Mouse (Mus musculus) NIH3T3 (cell line): Measurements from ENCODE around the gene Gm5431.
A peak's percentile ranks its signal among the peaks of the same experiment; 100 is the strongest.
"Not testable (repeated sequence)": the region's sequence is repeated elsewhere in the genome, so short reads cannot be mapped to it uniquely, and the experiment has no call there.

Experiments
- DNase-seq: peaks from one replicate; pipeline ENCODE4 v3.0.0-alpha.2; 2012; ENCODE audit warnings: low read depth

Gm5431 gene

DNA sequence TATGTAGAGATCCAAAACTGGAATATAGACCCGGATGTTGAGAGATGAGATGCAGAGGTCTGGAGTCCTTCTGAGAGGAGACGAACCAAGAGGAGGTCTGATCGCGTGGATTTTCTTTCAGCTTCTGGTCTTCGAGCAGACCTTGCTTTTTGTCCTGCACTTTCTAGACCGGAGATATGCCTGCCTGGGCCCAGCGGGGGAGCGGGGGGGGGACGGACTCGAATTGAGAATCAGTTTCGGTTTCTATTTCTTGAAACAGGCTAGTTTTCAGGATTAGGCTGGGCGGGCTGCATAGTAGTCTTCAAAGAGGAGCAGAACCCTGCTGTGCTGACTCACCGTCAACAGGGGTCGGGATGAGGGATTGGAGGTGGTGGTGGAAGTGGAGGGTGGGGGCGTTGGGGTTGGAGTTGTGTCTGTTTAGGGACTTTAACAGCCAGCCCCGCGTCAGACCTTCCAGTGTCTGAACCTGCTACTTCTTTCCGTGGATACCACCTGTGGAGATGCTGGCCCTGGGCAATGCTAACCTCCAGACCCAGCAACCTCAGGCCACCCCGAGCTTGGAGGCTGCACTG, 30.7 kb downstream of the Gm5431 start, which contains the start of gene Irgm1:
TSS of gene Irgm1 (minus strand) at position 483 of the 572 bp plus-strand sequence.
- peak; percentile 89 for DNase-seq

DNA sequence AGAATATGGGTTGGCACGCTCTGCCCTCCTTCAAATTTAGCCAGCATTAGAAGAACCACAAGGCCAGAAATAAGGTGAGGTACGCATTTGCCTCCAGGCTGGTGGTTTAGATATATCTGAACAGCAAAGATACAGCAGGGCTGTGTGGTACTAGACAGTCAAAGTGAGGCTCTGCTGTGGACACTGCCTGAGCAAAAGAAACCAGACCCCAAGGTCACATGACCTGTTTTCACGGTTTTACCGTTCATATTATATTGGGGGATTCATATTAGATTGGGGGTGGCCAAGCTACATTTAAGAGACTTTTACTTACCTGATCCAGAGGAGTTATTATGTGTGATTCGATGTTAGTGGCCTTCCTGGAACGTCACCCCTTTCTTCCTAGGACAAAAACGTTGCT, 31.2 kb downstream of the Gm5431 start:
- DNase-seq = peak; percentile 50

DNA sequence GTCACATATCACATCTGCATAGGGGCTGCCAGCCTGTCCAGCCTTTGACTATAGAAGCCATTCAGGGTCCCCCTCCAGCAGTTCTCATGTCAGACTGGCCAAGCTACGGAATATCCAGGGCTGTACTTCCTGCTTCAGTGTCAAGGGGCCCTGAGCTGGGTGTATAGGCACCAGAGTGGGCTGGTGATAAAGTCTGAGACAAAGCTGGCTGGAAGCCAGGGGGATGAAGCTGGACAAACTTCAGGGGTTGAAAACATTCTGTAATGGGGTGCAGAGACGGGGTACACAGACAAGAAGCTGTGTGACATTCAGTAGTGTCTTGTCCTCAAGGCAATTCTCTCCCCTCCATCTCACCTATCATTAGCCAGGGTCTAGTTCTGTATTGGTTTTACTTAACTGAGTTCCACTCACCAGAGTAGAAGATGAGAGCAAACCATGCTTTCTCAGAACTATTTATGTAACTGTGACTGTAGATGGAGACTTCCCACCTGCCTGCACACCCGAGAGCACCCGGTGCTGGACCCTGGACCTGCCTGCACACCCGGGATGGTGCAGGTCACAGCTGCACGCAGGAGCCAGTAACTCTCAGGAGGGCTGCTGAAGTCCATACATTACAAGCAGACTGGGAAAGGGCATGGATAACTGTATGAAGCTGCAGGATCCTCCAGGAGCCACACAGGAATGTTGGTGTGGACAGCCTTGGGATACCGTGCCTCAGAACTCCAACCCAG, 32.5 kb downstream of the Gm5431 start:
- DNase-seq = peak; percentile 29

DNA sequence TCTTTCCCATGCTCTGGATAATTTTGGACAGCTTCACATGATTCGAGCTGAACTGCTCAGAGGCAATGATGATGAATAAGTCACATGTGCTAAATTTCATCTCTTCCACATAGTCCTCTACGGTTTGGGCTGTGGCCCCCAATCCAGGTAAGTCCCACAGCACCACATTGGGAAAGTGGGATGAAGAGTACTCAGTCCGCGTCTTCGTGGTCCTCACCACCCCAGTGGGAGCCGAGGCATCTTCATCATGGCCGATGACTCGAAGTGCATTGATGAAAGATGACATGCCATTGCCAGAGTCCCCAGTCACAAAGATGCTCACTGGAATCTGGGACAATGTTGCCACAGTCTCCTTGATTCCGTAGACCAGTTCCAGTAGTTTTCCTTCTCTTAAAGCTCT, 35.5 kb downstream of the Gm5431 start:
- DNase-seq = no peak

DNA sequence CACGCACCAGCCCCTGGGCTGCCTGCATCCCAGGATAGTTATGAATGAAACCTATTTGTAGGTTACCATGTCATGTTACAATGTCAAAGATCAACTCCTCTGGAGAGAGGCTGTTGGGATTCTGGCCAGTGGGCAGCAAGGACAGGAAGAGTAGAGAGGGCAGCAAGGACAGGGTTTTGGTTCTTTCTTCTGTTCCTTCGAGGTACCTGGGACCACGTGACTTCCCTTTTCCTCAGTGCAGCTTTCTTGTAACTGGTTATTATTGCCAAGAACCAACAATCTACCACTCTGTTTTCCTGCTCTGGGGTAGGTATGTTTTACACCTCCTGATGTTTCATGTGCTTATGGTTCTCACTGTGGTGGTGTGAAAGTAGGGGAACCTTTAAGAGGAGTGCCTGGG, 38.2 kb downstream of the Gm5431 start:
- no peak for DNase-seq

DNA sequence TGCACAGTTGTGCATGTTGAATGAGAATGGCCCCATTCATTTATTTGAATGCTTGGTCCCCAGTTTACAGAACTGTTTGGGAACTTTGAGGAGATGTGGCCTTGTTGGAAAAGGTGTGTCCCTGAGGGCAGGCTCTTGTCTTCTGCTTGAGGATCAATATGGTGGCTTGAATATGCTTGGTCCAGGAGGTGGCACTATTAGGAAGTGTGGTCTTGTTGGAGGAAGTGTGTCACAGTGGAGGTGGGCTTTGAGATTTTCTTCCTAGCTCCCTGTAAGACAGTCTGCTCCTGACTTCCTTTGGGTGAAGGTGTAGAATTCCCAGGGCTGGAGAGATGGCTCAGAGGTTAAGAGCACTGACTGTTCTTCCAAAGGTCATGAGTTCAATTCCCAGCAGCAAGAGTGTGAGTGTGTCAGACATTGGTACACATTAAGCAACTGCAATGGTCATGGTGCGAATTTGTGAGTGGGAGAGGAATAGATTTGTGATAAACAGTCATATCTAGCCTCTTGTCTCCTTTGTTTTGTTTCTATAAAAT, 39.2 kb downstream of the Gm5431 start:
- no peak for DNase-seq

DNA sequence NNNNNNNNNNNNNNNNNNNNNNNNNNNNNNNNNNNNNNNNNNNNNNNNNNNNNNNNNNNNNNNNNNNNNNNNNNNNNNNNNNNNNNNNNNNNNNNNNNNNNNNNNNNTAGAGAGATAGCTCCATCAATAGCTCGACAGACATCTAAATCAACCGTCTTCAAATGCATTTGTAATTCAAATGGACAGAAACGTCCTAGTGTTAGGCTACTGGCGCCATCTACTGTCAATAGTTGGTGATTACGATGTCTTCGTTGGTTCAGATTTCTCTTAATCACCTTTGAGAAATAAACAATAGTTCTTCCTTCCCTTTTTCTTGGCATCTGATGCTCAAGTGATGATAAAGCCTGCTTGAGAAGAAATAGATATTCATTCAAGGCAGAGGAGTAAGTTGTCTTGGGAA, 43.0 kb downstream of the Gm5431 start:
- DNase-seq = peak; percentile 86

DNA sequence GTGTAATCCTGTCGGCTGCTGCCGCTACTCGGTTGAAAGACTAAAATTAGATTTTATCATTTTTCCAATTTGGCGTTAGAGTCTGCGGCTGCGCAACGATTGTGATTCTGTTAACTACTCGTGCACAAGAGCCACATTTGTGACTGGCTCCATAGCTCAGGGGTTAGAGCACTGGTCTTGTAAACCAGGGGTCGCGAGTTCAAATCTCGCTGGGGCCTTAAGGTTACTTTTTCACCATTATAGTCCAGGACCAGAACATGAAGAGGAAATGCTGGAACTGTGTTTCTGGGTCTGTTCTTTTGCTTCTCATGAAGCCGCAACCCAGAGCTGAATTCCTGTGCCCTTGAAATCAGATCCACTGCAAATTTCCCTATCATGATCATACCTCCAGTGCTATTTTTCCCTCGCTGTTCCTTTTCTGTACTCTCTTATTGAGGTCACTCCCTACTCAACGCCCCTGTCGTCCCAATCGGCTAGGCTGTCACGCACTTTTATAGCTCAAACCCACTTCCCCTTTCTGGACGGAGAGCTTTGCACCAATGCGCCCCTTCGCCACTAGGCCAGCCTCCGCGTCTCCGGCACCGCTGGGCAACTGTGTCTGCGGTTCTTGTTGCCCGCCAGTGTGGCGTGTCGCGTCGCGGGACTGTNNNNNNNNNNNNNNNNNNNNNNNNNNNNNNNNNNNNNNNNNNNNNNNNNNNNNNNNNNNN, 48.4 kb downstream of the Gm5431 start:
- DNase-seq = peak; percentile 89

DNA sequence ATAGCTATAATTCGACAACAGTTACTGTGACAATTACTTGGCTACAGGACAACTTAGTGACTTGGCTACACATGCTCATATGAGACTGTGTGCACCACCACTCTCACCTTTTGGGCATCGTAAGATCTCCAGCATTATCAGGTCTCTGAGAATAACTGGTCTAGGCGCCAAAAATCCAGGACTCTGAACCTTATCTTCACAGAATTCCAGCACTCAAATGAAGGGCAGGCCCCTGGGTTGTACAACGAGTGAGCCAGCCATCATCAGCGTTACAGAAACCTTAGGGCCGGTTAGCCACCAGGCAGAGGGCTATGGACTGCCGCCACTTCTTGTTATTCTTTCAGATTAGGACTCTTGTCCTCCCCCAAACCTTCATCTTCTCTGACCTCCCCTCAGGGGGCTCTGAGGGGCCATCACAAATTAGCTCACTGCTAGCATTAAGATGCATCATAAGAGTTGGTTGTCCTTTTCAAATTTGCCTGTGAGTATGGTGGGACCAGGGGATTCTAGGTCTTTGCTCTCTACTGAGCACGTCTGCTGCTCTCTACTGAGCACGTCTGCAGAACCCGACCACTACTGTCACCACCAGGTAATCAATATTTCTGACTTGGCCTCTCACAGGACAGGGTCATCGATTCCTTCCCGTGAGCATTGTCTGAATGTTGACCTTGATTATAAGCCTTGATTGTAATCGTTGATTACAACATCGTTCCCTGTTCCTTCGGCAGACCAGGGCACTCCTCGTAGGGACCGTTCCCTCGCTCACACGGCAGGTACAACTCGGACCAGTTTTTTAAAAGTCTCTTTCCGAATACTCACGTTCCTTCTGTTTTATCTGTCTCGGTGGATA, 49.2 kb downstream of the Gm5431 start:
- no peak for DNase-seq

DNA sequence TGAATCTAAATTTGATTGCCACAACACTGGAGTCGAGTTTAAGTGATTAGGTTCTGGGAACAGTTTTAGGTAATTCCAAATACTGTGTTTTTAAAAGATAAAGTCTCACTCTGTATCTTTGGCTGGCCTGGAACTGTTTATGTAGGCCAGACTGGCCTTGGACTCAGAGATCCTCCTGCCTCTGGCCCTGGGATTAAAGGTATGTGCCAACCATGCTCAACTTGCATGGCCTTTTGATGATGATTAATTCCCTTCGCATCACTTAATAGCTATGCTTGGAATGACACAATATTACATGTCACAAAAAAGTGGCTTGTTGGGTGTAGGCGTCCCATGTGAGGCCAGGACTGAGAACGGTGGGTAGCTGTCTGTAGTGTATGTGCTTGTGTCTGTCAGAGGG, 49.8 kb downstream of the Gm5431 start:
- DNase-seq = no peak

DNA sequence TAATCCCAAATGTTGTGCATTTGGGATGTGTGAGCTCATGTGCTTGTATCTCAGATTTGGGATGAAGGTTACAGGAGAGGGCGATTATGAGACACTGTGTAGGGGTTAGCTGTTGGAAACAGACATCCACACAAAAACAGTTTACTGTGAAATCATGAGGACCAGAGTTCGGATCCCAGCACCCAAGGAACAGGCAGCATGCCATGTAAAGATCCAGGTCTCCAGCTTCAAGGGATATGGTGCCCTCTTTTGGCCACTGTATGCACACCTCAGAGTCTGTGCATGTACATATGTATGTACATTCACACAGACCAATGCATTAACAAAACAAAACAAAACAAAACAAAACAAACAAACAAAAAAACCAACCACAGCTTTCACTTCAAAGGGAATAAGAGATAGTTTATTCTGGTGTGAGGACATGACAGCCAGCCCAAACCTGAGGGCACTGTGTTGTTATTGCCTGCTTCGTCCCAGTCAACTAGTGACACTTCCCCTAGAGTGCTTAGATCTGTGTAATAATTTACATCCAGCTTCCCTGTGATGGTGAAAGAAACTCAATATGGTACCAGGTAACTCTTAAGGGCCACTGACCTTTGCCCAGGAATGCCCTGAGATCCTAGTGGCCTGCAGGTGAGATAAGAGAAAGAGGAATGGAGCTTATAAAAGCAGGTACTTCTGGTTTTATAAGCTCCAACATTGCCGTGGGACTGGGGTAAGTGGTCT, 50.6 kb downstream of the Gm5431 start:
- DNase-seq = peak; percentile 45

DNA sequence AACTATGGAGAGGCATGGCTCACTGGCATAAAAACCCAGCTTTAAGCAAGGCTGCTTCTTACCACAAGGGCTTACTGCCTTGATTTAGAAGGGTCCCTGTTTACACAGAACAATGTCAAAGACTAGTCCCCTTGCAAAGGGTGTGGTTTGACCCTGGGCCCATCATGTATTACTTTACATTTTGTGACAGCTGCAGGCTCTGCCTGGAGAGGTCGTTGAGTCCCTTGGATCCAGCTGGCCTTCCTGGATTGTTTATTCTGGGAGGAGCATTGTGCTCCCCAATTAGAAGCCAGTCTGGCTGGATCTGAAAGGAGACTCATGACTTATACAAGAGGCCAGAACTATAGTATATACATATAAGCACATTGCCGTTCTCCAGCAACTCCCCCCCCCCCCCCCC, 51.8 kb downstream of the Gm5431 start:
- DNase-seq = no peak

DNA sequence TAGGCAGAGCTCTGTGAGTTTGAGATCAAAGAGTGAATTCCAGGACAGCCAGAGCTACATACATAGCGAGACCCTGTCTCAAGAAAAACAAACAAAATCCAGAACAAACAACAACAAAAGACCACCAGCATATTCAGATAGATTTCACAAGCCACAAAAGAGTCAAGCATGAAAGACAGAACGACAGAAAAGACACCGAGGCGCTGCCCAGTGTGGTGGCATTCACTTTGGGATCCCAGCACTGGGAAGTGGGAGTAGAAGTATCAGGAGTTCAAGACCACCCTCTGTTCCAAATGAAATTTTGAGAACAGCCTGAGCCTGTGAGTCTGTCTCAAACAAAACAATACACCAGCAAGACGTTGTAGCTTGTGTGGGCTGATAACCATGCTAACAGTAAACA, 55.1 kb downstream of the Gm5431 start:
- DNase-seq = no peak

DNA sequence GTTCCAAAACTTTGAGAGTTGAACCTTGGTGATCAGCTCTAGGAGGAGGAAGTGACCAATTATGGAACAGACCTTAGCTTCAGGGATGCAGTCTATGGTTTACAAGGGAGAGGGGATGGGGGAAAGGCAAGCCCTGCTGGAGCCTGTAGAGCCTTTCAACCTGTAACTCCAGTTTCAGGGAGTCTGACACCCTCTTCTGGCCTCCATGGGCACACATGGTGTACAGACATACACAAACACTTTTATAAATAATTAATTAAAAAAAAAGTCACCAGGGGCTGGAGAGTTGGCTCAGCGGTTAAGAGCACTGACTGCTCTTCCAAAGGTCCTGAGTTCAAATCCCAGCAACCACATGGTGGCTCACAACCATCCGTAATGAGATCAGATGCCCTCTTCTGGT, 55.7 kb downstream of the Gm5431 start:
- DNase-seq = not testable (repeated sequence)

DNA sequence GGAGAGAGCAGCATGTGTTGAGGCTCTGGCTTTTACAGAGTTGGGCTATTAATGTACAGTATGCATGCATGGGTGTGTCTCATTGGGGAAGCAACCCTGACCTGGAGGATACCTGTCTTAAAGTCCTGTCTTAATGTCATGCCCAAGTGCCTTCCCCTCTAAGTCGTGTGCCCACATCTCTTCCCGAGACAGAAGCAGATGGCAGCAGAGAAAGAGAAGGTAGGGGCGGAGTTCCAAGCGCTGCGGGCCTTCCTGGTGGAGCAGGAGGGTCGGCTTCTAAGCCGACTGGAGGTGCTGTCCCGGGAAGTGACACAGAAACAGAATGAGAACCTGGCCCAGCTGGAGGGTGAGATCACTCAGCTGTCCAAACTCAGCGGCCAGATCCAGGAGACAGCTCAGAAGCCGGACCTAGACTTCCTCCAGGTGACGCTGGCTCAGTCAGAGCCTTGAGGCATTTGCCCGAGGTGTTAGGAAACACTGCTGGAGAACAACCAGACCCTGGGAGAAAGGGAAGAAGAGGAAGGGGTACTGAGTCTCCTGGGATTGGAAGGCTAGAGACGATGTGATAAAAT, 56.7 kb downstream of the Gm5431 start:
- DNase-seq = no peak

DNA sequence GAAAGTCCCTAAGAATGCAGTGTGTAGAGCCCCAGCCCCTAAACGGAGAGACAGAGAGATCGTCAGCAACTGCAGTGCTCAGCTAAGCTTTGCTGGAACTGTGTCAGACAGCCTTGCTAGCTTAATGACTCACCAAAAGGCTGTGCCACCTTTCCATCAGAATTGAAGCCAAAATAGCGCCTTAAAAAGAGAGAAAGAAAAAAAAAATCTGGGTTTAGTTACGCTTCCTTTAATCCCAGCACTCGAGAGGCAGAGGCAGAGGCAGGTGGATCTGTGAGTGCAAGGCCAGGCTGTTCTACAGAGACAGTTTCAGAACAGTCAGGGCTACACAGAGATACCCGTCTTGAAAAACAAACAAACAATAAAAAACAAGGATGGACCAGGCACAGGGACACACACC, 57.7 kb downstream of the Gm5431 start:
- DNase-seq = peak; percentile 67

DNA sequence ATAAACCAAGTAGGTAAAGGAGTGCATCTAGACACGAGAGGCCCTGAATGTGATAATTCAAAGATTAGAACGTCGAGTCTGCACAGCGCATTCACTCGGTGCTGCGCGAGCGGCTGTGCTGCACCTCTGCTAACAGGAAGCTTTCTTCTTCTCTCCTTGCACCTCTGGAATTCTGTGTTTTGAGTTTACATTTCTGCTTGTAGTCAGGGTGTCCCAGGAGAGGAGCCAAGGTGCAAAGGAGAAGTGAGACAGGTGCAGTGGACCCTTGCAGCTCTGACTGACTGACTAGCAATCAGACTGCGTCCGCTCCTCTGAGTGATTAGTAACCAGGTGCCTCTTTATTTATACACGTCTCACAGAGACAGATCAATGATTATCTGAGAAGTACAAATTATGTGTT, 58.8 kb downstream of the Gm5431 start:
- DNase-seq = no peak

DNA sequence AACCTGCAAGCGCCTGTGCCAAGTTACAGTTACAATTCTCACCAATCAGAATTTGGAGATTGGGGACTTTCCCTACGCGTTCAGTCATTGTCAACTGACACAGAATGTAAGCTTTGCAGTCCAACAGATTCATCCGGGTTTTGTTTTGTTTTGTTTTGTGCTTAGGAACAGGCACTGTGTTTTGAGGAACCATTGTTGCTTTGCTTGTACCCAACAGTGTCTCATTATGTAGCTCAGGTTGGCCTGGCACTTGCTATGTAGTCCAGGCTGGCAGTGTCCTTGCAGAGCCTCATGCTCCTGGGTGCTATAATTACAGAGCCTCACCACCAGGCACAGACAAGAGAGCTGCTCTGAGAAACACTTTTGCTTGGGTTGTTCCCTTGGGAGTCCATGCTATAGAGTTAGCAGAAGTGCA, 59.6 kb downstream of the Gm5431 start:
- no peak for DNase-seq

DNA sequence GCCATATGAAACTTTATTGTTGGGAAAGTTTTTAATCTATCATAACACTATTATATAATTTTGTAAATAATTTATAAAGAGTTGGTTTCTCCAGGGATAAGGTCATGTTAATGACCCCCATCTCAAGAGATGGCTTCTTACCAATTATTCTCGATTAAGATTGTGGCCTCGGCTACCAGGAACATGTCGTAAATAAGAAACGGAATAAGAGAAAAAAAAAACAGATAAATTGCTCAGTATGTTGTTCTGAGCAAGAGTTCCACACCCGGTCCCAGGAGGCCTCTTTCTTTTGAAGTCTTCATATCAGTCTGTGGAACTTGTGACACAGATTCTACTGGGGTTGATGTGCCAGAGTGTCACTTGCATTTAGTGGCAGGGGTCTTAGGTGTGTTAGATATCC, 60.8 kb downstream of the Gm5431 start:
- DNase-seq = no peak

DNA sequence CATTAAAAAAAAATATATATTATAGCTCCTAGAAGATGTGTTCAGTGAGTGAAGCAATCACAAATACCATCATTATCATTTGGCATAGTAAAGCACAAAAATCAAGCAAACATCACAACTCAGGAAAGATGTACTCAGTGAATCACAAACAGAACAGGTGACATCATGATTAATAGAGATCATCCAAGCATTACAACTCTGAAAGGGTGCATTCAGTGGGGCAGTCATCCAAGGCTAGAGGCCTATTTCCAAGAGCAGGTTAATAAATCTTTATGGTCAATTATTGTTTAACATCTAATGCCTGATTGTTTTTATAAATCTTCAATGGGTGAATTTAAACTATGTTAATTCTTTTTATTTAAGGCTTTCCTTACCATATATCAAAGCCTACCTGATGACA, 61.2 kb downstream of the Gm5431 start:
- DNase-seq = no peak
